Mouse (Mus musculus) lung, embryonic 15.5 days (tissue): ENCODE results near the gene Rhebl1. TPM values are rescaled to one million over a fixed set of nuclear protein-coding genes. Genes with fewer than 3 reads are reported as not detected.

ENCODE experiments used
- ATAC-seq: fragments of 200-750 bp; cut with Nextera tagmentation; 2 replicates; pipeline ENCODE4 v1.8.0; 2017; ENCODE audit warnings: moderate number of reproducible peaks, borderline replicate concordance; ENCODE audit not compliant: low FRiP score, low TSS enrichment; ENCODE audit errors: extremely low read depth
- H3K27ac ChIP-seq: fragments of 300-500 bp; sonication (generic); 2 replicates; pipeline ENCODE4 v1.5.1; 2015; ENCODE audit warnings: moderate library complexity, mild to moderate bottlenecking, inconsistent platforms
- H3K27me3 ChIP-seq: fragments of 300-500 bp; sonication (generic); 2 replicates; pipeline ENCODE4 v1.6.1; 2015; ENCODE audit warnings: inconsistent platforms
- H3K36me3 ChIP-seq: fragments of 300-500 bp; sonication (generic); 2 replicates; pipeline ENCODE4 v1.6.1; 2015; ENCODE audit warnings: inconsistent platforms
- H3K4me1 ChIP-seq: fragments of 300-500 bp; sonication (generic); 2 replicates; pipeline ENCODE4 v1.6.1; 2015; ENCODE audit warnings: inconsistent platforms
- H3K4me2 ChIP-seq: fragments of 300-500 bp; sonication (generic); 2 replicates; pipeline ENCODE4 v1.6.1; 2015; ENCODE audit warnings: inconsistent platforms, mild to moderate bottlenecking, moderate library complexity
- H3K4me3 ChIP-seq: fragments of 300-500 bp; sonication (generic); 2 replicates; pipeline ENCODE4 v1.5.1; 2015; ENCODE audit warnings: mild to moderate bottlenecking, inconsistent platforms
- H3K9ac ChIP-seq: fragments of 300-500 bp; sonication (generic); 2 replicates; pipeline ENCODE4 v1.6.1; 2015; ENCODE audit warnings: inconsistent platforms
- H3K9me3 ChIP-seq: fragments of 300-500 bp; sonication (generic); 2 replicates; pipeline ENCODE4 v1.6.1; 2016; ENCODE audit warnings: inconsistent platforms
- WGBS: fragments of 180-500 bp; shearing (Covaris S2); methylation state at CpG from one replicate; pipeline ENCODE4 v1.1.7; 2015; 5-methylcytosine and 5-hydroxymethylcytosine counted together
- polyA plus RNA-seq: library from polyadenylated mRNA; unstranded; fragments of >200 nt; fragmentation: Nextera tagmentation; extraction: Ambion mirVana; gene quantifications from 2 replicates; pipeline ENCODE4 v1.2.1, GENCODE M21; 2015

The Rhebl1 gene
- polyA plus RNA-seq, 1 experiment from 2014 or later = 11.6 TPM

- Histone ChIP-seq H3K27ac (no peak overlapping the region), H3K27me3 (no peaks in the 10 kb centered on the region), H3K4me3 (no peak overlapping the region), H3K9ac (no peak overlapping the region), H3K4me2 (no peak overlapping the region), H3K4me1 (no peaks in the 10 kb centered on the region), H3K36me3 (peaks cover 100% of the 10 kb centered on the region), H3K9me3 (no peaks in the 10 kb centered on the region)
- WGBS = 93% methylated on average over 28 of the region's 28 CpGs
- ATAC-seq = no peak
Observed at GRCm38 (mm10) chr15:98853161-98853937, 41.0 kb downstream of the Rhebl1 start.

GRCm38 (mm10) chr15:98852733-98853132 is 41.6 kb downstream of the Rhebl1 start:
- no peaks in the 10 kb centered on the region for H3K27me3 ChIP-seq
- 0 out of 2 replicates have a peak, but pooled peaks have one; percentile 10 for ATAC-seq
- H3K9me3 ChIP-seq = no peaks in the 10 kb centered on the region
- H3K36me3 ChIP-seq = peaks cover 100% of the 10 kb centered on the region
- no peaks in the 10 kb centered on the region for H3K4me1 ChIP-seq
- WGBS = 80% methylated on average over 9 of the region's 9 CpGs
- no peak overlapping the region for H3K4me2 ChIP-seq
- H3K4me3 ChIP-seq = no peak overlapping the region
- H3K27ac ChIP-seq = no peak overlapping the region
- H3K9ac ChIP-seq = no peak overlapping the region

- no peak overlapping the region for H3K27ac ChIP-seq
- no peak for ATAC-seq
- no peaks in the 10 kb centered on the region for H3K27me3 ChIP-seq
- H3K4me1 ChIP-seq = no peaks in the 10 kb centered on the region
- H3K9me3 ChIP-seq = no peaks in the 10 kb centered on the region
- no peak overlapping the region for H3K9ac ChIP-seq
- H3K36me3 ChIP-seq = peaks cover 99% of the 10 kb centered on the region
- 92% methylated on average over 9 of the region's 9 CpGs for WGBS
- no peak overlapping the region for H3K4me2 ChIP-seq
- H3K4me3 ChIP-seq = no peak overlapping the region
Observed at GRCm38 (mm10) chr15:98852071-98852470, 42.3 kb downstream of the Rhebl1 start.

- no peaks in the 10 kb centered on the region for H3K27me3 ChIP-seq
- no peak overlapping the region for H3K9ac ChIP-seq
- no peak overlapping the region for H3K4me3 ChIP-seq
- no peak for ATAC-seq
- H3K4me2 ChIP-seq = no peak overlapping the region
- no peak overlapping the region for H3K27ac ChIP-seq
- H3K36me3 ChIP-seq = peaks cover 99% of the 10 kb centered on the region
- no peaks in the 10 kb centered on the region for H3K9me3 ChIP-seq
- H3K4me1 ChIP-seq = no peaks in the 10 kb centered on the region
- WGBS = 87% methylated on average over 20 of the region's 21 CpGs
Observed at GRCm38 (mm10) chr15:98851229-98851818, 43.0 kb downstream of the Rhebl1 start.

GRCm38 (mm10) chr15:98850668-98851067 is 43.7 kb downstream of the Rhebl1 start:
- Histone ChIP-seq H3K4me2 (no peak overlapping the region), H3K36me3 (peaks cover 99% of the 10 kb centered on the region), H3K4me3 (no peak overlapping the region), H3K27me3 (no peaks in the 10 kb centered on the region), H3K27ac (no peak overlapping the region), H3K9me3 (no peaks in the 10 kb centered on the region), H3K9ac (no peak overlapping the region), H3K4me1 (no peaks in the 10 kb centered on the region)
- 85% methylated on average over 14 of the region's 14 CpGs for WGBS
- ATAC-seq = no peak

GRCm38 (mm10) chr15:98849956-98850600 is 44.3 kb downstream of the Rhebl1 start:
- Histone ChIP-seq H3K9ac (no peak overlapping the region), H3K9me3 (no peaks in the 10 kb centered on the region), H3K27me3 (no peaks in the 10 kb centered on the region), H3K36me3 (peaks cover 99% of the 10 kb centered on the region), H3K4me1 (no peaks in the 10 kb centered on the region), H3K4me2 (no peak overlapping the region), H3K4me3 (no peak overlapping the region), H3K27ac (no peak overlapping the region)
- WGBS = 85% methylated on average over 16 of the region's 16 CpGs
- ATAC-seq = no peak

- Histone ChIP-seq H3K4me2 (no peak overlapping the region), H3K4me3 (no peak overlapping the region), H3K27me3 (no peaks in the 10 kb centered on the region), H3K9ac (no peak overlapping the region), H3K9me3 (no peaks in the 10 kb centered on the region), H3K36me3 (peaks cover 99% of the 10 kb centered on the region), H3K27ac (no peak overlapping the region), H3K4me1 (no peaks in the 10 kb centered on the region)
- ATAC-seq = no peak
- 95% methylated on average over 11 of the region's 11 CpGs for WGBS
Observed at GRCm38 (mm10) chr15:98849165-98849564, 45.2 kb downstream of the Rhebl1 start.

GRCm38 (mm10) chr15:98846140-98846539 is 48.2 kb downstream of the Rhebl1 start:
- no peak overlapping the region for H3K27ac ChIP-seq
- no peaks in the 10 kb centered on the region for H3K4me1 ChIP-seq
- WGBS = 89% methylated on average over 8 of the region's 8 CpGs
- H3K4me2 ChIP-seq = no peak overlapping the region
- ATAC-seq = no peak
- peaks cover 99% of the 10 kb centered on the region for H3K36me3 ChIP-seq
- H3K4me3 ChIP-seq = no peak overlapping the region
- no peaks in the 10 kb centered on the region for H3K27me3 ChIP-seq
- H3K9me3 ChIP-seq = no peaks in the 10 kb centered on the region
- no peak overlapping the region for H3K9ac ChIP-seq

- no peak overlapping the region for H3K9ac ChIP-seq
- H3K9me3 ChIP-seq = no peaks in the 10 kb centered on the region
- ATAC-seq = no peak
- H3K4me1 ChIP-seq = no peaks in the 10 kb centered on the region
- no peak overlapping the region for H3K27ac ChIP-seq
- no peak overlapping the region for H3K4me3 ChIP-seq
- no peaks in the 10 kb centered on the region for H3K27me3 ChIP-seq
- H3K36me3 ChIP-seq = peaks cover 99% of the 10 kb centered on the region
- no peak overlapping the region for H3K4me2 ChIP-seq
- 87% methylated on average over 2 of the region's 2 CpGs for WGBS
Observed at GRCm38 (mm10) chr15:98845149-98845548, 49.2 kb downstream of the Rhebl1 start.

GRCm38 (mm10) chr15:98843595-98844223 is 50.6 kb downstream of the Rhebl1 start:
- Histone ChIP-seq H3K9ac (no peak overlapping the region), H3K27ac (no peak overlapping the region), H3K9me3 (no peaks in the 10 kb centered on the region), H3K4me1 (no peaks in the 10 kb centered on the region), H3K27me3 (no peaks in the 10 kb centered on the region), H3K36me3 (peaks cover 99% of the 10 kb centered on the region), H3K4me3 (no peak overlapping the region), H3K4me2 (no peak overlapping the region)
- WGBS = 86% methylated on average over 11 of the region's 11 CpGs
- ATAC-seq = no peak

GRCm38 (mm10) chr15:98839671-98840585 is 54.4 kb downstream of the Rhebl1 start:
- H3K4me2 ChIP-seq = no peak overlapping the region
- H3K36me3 ChIP-seq = peaks cover 100% of the 10 kb centered on the region
- no peak overlapping the region for H3K27ac ChIP-seq
- no peaks in the 10 kb centered on the region for H3K9me3 ChIP-seq
- ATAC-seq = no peak
- no peaks in the 10 kb centered on the region for H3K4me1 ChIP-seq
- H3K27me3 ChIP-seq = no peaks in the 10 kb centered on the region
- H3K9ac ChIP-seq = no peak overlapping the region
- 92% methylated on average over 30 of the region's 30 CpGs for WGBS
- H3K4me3 ChIP-seq = no peak overlapping the region
